Mouse (Mus musculus): ENCODE results near the gene Plcb4. TPM values are rescaled to one million over a fixed set of nuclear protein-coding genes. Genes with fewer than 3 reads are reported as not detected.

The Plcb4 gene
- polyA plus RNA-seq, 1 experiment: 42.0 TPM

GRCm38 (mm10) chr2:135744711-135745110, 85.9 kb downstream of the Plcb4 start:
- Histone ChIP-seq H3K4me1 (ENCODE audit: control insufficient read depth, insufficient read depth, low read length) (no peaks in the 10 kb centered on the region; the same call in 1 of the 2 replicates), H3K4me3 (ENCODE audit: insufficient read depth, low read length) (no peak overlapping the region), H3K27ac (ENCODE audit: insufficient read depth, low read length) (no peak overlapping the region)
- no peak for TF ChIP-seq CTCF (IDR thresholded peaks at IDR 0.05; ENCODE audit: extremely low read depth, insufficient read depth, low read length)

GRCm38 (mm10) chr2:135745126-135745525, 86.3 kb downstream of the Plcb4 start:
- TF ChIP-seq CTCF (IDR thresholded peaks at IDR 0.05; ENCODE audit: extremely low read depth, insufficient read depth, low read length) (no peak), POLR2A (IDR thresholded peaks at IDR 0.05; ENCODE audit: extremely low read depth, insufficient read depth, low read length) (no peak)
- no peak overlapping the region for H3K4me3 ChIP-seq (ENCODE audit: insufficient read depth, low read length)
- H3K4me1 ChIP-seq (ENCODE audit: control insufficient read depth, insufficient read depth, low read length): no peaks in the 10 kb centered on the region; the same call in none of the 2 replicates
- H3K27ac ChIP-seq (ENCODE audit: insufficient read depth, low read length): no peak overlapping the region

- H3K4me1 ChIP-seq (ENCODE audit: control insufficient read depth, insufficient read depth, low read length): no peaks in the 10 kb centered on the region; the same call in none of the 2 replicates
- no peak overlapping the region for H3K27ac ChIP-seq (ENCODE audit: insufficient read depth, low read length)
- no peak overlapping the region for H3K4me3 ChIP-seq (ENCODE audit: insufficient read depth, low read length)
- TF ChIP-seq POLR2A (IDR thresholded peaks at IDR 0.05; ENCODE audit: extremely low read depth, insufficient read depth, low read length): no peak
- no peak for TF ChIP-seq CTCF (IDR thresholded peaks at IDR 0.05; ENCODE audit: extremely low read depth, insufficient read depth, low read length)
These were observed 89.6 kb downstream of the Plcb4 start for GRCm38 (mm10) chr2:135748441-135748840.

- no peak for TF ChIP-seq CTCF (IDR thresholded peaks at IDR 0.05; ENCODE audit: extremely low read depth, insufficient read depth, low read length)
- H3K27ac ChIP-seq (ENCODE audit: insufficient read depth, low read length): no peak overlapping the region
- H3K4me3 ChIP-seq (ENCODE audit: insufficient read depth, low read length): no peak overlapping the region
- H3K4me1 ChIP-seq (ENCODE audit: control insufficient read depth, insufficient read depth, low read length): no peaks in the 10 kb centered on the region; the same call in none of the 2 replicates
These were observed 90.8 kb downstream of the Plcb4 start for GRCm38 (mm10) chr2:135749606-135750005.

- Histone ChIP-seq H3K4me3 (ENCODE audit: insufficient read depth, low read length) (no peak overlapping the region), H3K27ac (ENCODE audit: insufficient read depth, low read length) (no peak overlapping the region), H3K4me1 (ENCODE audit: control insufficient read depth, insufficient read depth, low read length) (no peaks in the 10 kb centered on the region; the same call in none of the 2 replicates)
- TF ChIP-seq POLR2A (IDR thresholded peaks at IDR 0.05; ENCODE audit: extremely low read depth, insufficient read depth, low read length) (no peak), CTCF (IDR thresholded peaks at IDR 0.05; ENCODE audit: extremely low read depth, insufficient read depth, low read length) (no peak)
These were observed 91.9 kb downstream of the Plcb4 start for GRCm38 (mm10) chr2:135750748-135751147.

GRCm38 (mm10) chr2:135755792-135756191, 97.0 kb downstream of the Plcb4 start:
- H3K27ac ChIP-seq (ENCODE audit: insufficient read depth, low read length): no peak overlapping the region
- no peaks in the 10 kb centered on the region for H3K4me1 ChIP-seq (ENCODE audit: control insufficient read depth, insufficient read depth, low read length)
- no peak overlapping the region for H3K4me3 ChIP-seq (ENCODE audit: insufficient read depth, low read length)
- TF ChIP-seq POLR2A (IDR thresholded peaks at IDR 0.05; ENCODE audit: extremely low read depth, insufficient read depth, low read length): no peak
- no peak for TF ChIP-seq CTCF (IDR thresholded peaks at IDR 0.05; ENCODE audit: extremely low read depth, insufficient read depth, low read length)

GRCm38 (mm10) chr2:135757478-135757877, 98.7 kb downstream of the Plcb4 start:
- Histone ChIP-seq H3K4me1 (ENCODE audit: control insufficient read depth, insufficient read depth, low read length) (no peaks in the 10 kb centered on the region), H3K4me3 (ENCODE audit: insufficient read depth, low read length) (no peak overlapping the region), H3K27ac (ENCODE audit: insufficient read depth, low read length) (no peak overlapping the region)
- no peak for TF ChIP-seq CTCF (IDR thresholded peaks at IDR 0.05; ENCODE audit: extremely low read depth, insufficient read depth, low read length)
- TF ChIP-seq POLR2A (IDR thresholded peaks at IDR 0.05; ENCODE audit: extremely low read depth, insufficient read depth, low read length): no peak

GRCm38 (mm10) chr2:135759499-135760095, 100.8 kb downstream of the Plcb4 start:
- TF ChIP-seq POLR2A (IDR thresholded peaks at IDR 0.05; ENCODE audit: extremely low read depth, insufficient read depth, low read length): no peak
- no peak for TF ChIP-seq CTCF (IDR thresholded peaks at IDR 0.05; ENCODE audit: extremely low read depth, insufficient read depth, low read length)
- H3K27ac ChIP-seq (ENCODE audit: insufficient read depth, low read length): no peak overlapping the region
- no peaks in the 10 kb centered on the region for H3K4me1 ChIP-seq (ENCODE audit: control insufficient read depth, insufficient read depth, low read length)
- H3K4me3 ChIP-seq (ENCODE audit: insufficient read depth, low read length): no peak overlapping the region

- TF ChIP-seq POLR2A (IDR thresholded peaks at IDR 0.05; ENCODE audit: extremely low read depth, insufficient read depth, low read length) (no peak), CTCF (IDR thresholded peaks at IDR 0.05; ENCODE audit: extremely low read depth, insufficient read depth, low read length) (no peak)
- Histone ChIP-seq H3K27ac (ENCODE audit: insufficient read depth, low read length) (no peak overlapping the region), H3K4me3 (ENCODE audit: insufficient read depth, low read length) (no peak overlapping the region), H3K4me1 (ENCODE audit: control insufficient read depth, insufficient read depth, low read length) (no peaks in the 10 kb centered on the region)
These were observed 102.5 kb downstream of the Plcb4 start for GRCm38 (mm10) chr2:135761226-135761802.

- no peak for TF ChIP-seq POLR2A (IDR thresholded peaks at IDR 0.05; ENCODE audit: extremely low read depth, insufficient read depth, low read length)
- TF ChIP-seq CTCF (IDR thresholded peaks at IDR 0.05; ENCODE audit: extremely low read depth, insufficient read depth, low read length): no peak
- no peaks in the 10 kb centered on the region for H3K4me1 ChIP-seq (ENCODE audit: control insufficient read depth, insufficient read depth, low read length)
- H3K4me3 ChIP-seq (ENCODE audit: insufficient read depth, low read length): no peak overlapping the region
- no peak overlapping the region for H3K27ac ChIP-seq (ENCODE audit: insufficient read depth, low read length)
These were observed 105.9 kb downstream of the Plcb4 start for GRCm38 (mm10) chr2:135764706-135765105.
